Mouse (Mus musculus): ENCODE results near the gene Mfge8. TPM values are rescaled to one million over a fixed set of nuclear protein-coding genes. Genes with fewer than 3 reads are reported as not detected.

Mfge8 gene
- polyA plus RNA-seq, 1 experiment from 2014 or later: 219 TPM

DNA sequence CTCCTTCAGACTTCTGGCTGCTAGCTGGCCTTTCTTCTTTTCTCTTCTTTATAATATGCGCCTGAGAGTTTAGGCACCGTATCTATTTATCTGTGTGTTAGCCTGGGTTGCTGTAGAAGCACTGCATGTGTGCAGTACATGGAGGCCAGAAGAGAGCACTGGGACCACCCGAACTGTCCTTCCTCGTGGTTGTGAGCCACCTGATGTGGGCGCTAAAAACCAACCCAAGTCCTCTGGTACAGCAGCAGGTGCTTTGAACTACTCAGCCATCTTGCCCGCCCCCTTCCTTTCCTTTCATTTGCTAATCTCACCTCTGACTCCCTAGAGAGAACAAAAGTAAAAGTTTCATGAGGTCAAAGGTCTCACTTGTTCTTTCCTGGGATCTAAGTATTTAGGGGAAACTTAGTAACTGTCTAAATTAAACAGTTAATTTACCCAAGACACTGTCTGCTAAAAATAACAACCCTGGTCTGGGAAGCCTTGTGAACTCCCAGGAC lies 9.5 kb downstream of the Mfge8 start:
- no peak overlapping the region for H3K27ac ChIP-seq (ENCODE audit: low read depth, low read length)
- no peak for ATAC-seq
- H3K9ac ChIP-seq (ENCODE audit: low read depth, low read length): no peak overlapping the region
- H3K4me2 ChIP-seq (replicated peaks; ENCODE audit: low read depth): no peak overlapping the region
- no peaks in the 10 kb centered on the region for H3K9me3 ChIP-seq (ENCODE audit: control insufficient read depth)
- no peaks in the 10 kb centered on the region for H3K27me3 ChIP-seq (replicated peaks; ENCODE audit: control insufficient read depth, insufficient read depth, low read length)
- no peaks in the 10 kb centered on the region for H3K4me1 ChIP-seq (replicated peaks; ENCODE audit: control insufficient read depth, insufficient read depth, low read length)
- no peak for TF ChIP-seq CTCF (IDR thresholded peaks at IDR 0.05; ENCODE audit: low read depth)
- peaks cover 59% of the 10 kb centered on the region for H3K36me3 ChIP-seq (ENCODE audit: control insufficient read depth, insufficient read depth)
- 63% methylated on average over 6 of the region's 6 CpGs for WGBS
- H3K4me3 ChIP-seq (ENCODE audit: low read depth, low read length): no peak overlapping the region

DNA sequence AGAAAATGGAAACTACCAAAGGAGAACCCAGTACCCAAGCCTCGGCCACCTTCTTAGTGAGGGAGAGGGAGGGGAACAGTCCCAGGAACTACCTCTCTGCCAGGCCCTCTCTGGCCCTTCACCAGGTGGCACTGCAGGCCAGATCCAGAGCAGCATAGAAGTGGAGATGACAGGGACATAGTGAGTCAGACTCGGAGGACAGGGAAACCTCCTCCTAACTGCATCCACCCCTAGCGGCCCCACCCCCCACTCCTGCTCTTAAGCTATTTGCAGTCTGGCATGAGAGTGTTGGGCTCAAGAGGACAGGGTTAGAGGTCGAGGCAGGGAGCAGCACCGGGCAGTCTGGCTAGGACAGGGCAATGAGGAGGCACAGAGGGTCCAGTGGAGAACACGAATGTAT lies 15.5 kb downstream of the Mfge8 start:
- no peak overlapping the region for H3K4me3 ChIP-seq (ENCODE audit: low read depth, low read length)
- 0 out of 2 replicates have a peak, but pooled peaks cover 4% of the 10 kb centered on the region for H3K27me3 ChIP-seq (replicated peaks; ENCODE audit: control insufficient read depth, insufficient read depth, low read length)
- H3K4me2 ChIP-seq (replicated peaks; ENCODE audit: low read depth): no peak overlapping the region
- H3K9me3 ChIP-seq (ENCODE audit: control insufficient read depth): no peaks in the 10 kb centered on the region
- 35% methylated on average over 6 of the region's 6 CpGs for WGBS
- H3K9ac ChIP-seq (ENCODE audit: low read depth, low read length): no peak overlapping the region
- ATAC-seq: peak; percentile 34
- no peak overlapping the region for H3K27ac ChIP-seq (ENCODE audit: low read depth, low read length)
- H3K36me3 ChIP-seq (ENCODE audit: control insufficient read depth, insufficient read depth): peaks cover 37% of the 10 kb centered on the region
- peak; percentile 62 for TF ChIP-seq CTCF (IDR thresholded peaks at IDR 0.05; ENCODE audit: low read depth)
- 0 out of 2 replicates have a peak, but pooled peaks cover 2% of the 10 kb centered on the region for H3K4me1 ChIP-seq (replicated peaks; ENCODE audit: control insufficient read depth, insufficient read depth, low read length)

DNA sequence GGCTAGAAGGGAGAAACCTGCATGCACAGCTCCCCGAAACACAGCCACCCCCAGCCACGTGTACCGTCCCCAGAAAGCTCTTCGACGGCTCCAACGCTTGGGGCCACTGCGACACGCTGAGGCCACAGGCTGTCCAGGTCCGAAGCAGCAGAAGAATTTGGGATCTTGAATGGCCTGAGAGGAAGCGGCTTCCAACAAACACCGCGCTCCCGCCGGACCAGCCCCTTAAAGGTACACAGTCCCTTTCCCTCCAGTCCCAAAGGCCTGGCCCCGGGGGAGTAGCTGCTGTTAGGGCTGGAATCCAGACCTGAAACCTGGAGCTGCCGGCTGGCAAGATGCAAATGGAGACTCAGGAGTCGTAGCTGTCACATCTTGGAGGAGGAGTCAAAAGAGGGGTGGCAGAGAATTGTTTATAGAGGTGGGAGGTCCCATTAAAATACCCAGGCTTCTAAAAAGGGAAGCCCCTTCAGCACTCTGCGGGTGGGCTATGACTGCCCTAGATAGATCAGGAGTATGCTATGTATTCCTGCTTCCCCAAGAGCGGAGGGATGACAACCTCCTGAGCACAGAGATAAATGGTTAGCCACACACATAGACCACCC lies 17.9 kb downstream of the Mfge8 start, which contains the start of gene Hapln3:
TSS of gene Hapln3 (minus strand) at position 176 of the 602 bp plus-strand sequence.
- Histone ChIP-seq H3K36me3 (ENCODE audit: control insufficient read depth, insufficient read depth) (peaks cover 20% of the 10 kb centered on the region; the same call in 1 of the 2 replicates), H3K4me3 (ENCODE audit: low read depth, low read length) (no peak within 1 kb of the TSS), H3K4me1 (replicated peaks; ENCODE audit: control insufficient read depth, insufficient read depth, low read length) (0 out of 2 replicates have a peak, but pooled peaks cover 2% of the 10 kb centered on the region), H3K27me3 (replicated peaks; ENCODE audit: control insufficient read depth, insufficient read depth, low read length) (0 out of 2 replicates have a peak, but pooled peaks cover 4% of the 10 kb centered on the region), H3K9ac (ENCODE audit: low read depth, low read length) (peak within 1 kb of the TSS; percentile 17; the same call in 1 of the 2 replicates), H3K9me3 (ENCODE audit: control insufficient read depth) (no peaks in the 10 kb centered on the region), H3K4me2 (replicated peaks; ENCODE audit: low read depth) (peak within 1 kb of the TSS; percentile 56), H3K27ac (ENCODE audit: low read depth, low read length) (no peak within 1 kb of the TSS)
- WGBS: 8% methylated on average over 19 of the region's 19 CpGs
- TF ChIP-seq CTCF (IDR thresholded peaks at IDR 0.05; ENCODE audit: low read depth): no peak
- ATAC-seq: no peak

DNA sequence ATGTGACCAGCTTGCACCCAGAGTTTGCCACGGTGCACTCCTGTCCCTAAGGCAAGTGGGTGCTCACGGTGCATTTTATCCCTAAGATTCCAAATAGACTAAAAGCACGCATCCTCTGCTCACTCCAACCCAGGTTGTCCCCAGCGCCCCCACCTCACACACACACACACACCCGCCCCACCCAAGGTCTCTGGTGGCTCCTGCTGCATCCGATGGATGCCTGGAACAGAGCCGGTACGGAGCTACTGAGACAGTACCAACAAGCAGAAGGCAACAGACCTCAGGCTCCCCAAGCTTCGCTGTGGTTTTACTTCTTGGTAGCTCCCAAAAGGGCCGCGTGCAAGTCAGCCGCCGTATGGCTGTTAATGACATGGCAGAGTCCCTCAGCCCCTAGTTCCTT lies 18.5 kb downstream of the Mfge8 start:
- H3K36me3 ChIP-seq (ENCODE audit: control insufficient read depth, insufficient read depth): peaks cover 14% of the 10 kb centered on the region; the same call in 1 of the 2 replicates
- no peak for ATAC-seq
- H3K27me3 ChIP-seq (replicated peaks; ENCODE audit: control insufficient read depth, insufficient read depth, low read length): 0 out of 2 replicates have a peak, but pooled peaks cover 4% of the 10 kb centered on the region
- peak overlapping the region; percentile 56 for H3K4me2 ChIP-seq (replicated peaks; ENCODE audit: low read depth)
- H3K4me1 ChIP-seq (replicated peaks; ENCODE audit: control insufficient read depth, insufficient read depth, low read length): 0 out of 2 replicates have a peak, but pooled peaks cover 2% of the 10 kb centered on the region
- H3K9me3 ChIP-seq (ENCODE audit: control insufficient read depth): no peaks in the 10 kb centered on the region
- WGBS: 23% methylated on average over 13 of the region's 13 CpGs
- H3K4me3 ChIP-seq (ENCODE audit: low read depth, low read length): no peak overlapping the region
- H3K9ac ChIP-seq (ENCODE audit: low read depth, low read length): no peak overlapping the region
- no peak for TF ChIP-seq CTCF (IDR thresholded peaks at IDR 0.05; ENCODE audit: low read depth)
- no peak overlapping the region for H3K27ac ChIP-seq (ENCODE audit: low read depth, low read length)

DNA sequence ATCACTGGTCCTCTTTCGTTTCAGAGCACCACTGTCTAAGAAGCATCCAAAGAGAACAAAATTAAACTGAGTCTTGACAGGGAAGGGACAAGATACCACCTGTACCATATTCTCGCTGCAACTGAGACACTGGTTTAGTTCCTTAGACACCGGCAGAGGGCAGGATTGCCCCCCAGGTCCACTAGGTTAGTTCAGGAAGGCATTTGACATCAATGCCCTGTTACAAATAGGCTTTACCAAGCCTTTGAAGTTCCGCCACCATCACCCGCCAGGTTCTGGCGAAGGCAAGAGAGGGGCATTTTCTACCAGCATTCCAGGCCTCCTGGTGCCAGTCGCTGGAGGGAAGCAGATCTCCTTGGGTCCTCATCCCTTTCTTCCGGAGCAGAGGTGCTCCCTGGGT lies 19.0 kb downstream of the Mfge8 start:
- H3K36me3 ChIP-seq (ENCODE audit: control insufficient read depth, insufficient read depth): peaks cover 11% of the 10 kb centered on the region; the same call in 1 of the 2 replicates
- 0 out of 2 replicates have a peak, but pooled peaks cover 4% of the 10 kb centered on the region for H3K27me3 ChIP-seq (replicated peaks; ENCODE audit: control insufficient read depth, insufficient read depth, low read length)
- H3K9me3 ChIP-seq (ENCODE audit: control insufficient read depth): no peaks in the 10 kb centered on the region
- H3K27ac ChIP-seq (ENCODE audit: low read depth, low read length): no peak overlapping the region
- no peak overlapping the region for H3K4me3 ChIP-seq (ENCODE audit: low read depth, low read length)
- WGBS: 24% methylated on average over 8 of the region's 8 CpGs
- H3K9ac ChIP-seq (ENCODE audit: low read depth, low read length): no peak overlapping the region
- ATAC-seq: no peak
- H3K4me1 ChIP-seq (replicated peaks; ENCODE audit: control insufficient read depth, insufficient read depth, low read length): 0 out of 2 replicates have a peak, but pooled peaks cover 2% of the 10 kb centered on the region
- no peak overlapping the region for H3K4me2 ChIP-seq (replicated peaks; ENCODE audit: low read depth)
- peak; percentile 53 for TF ChIP-seq CTCF (IDR thresholded peaks at IDR 0.05; ENCODE audit: low read depth)

DNA sequence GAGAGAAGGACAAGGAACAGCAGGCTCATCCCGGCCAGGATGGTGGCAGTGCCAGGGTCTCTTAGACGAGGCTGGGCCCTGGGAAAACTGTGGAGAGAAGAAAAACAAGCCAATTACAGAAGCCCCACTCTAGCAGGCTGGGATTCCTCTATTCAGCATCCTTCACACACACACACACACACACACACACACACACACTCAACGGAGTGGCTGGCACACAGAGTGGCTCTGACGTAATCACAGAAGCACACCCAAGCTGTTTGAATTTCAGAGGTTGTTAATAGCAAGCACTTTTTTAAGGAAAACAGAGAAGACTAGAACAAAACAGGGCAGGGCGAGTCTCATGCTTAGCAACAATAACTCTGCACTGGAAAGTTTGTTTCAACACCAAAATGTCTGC lies 25.4 kb downstream of the Mfge8 start:
- H3K27ac ChIP-seq (ENCODE audit: low read depth, low read length): no peak overlapping the region
- H3K4me3 ChIP-seq (ENCODE audit: low read depth, low read length): no peak overlapping the region
- H3K36me3 ChIP-seq (ENCODE audit: control insufficient read depth, insufficient read depth): no peaks in the 10 kb centered on the region
- H3K4me1 ChIP-seq (replicated peaks; ENCODE audit: control insufficient read depth, insufficient read depth, low read length): no peaks in the 10 kb centered on the region
- no peak overlapping the region for H3K9ac ChIP-seq (ENCODE audit: low read depth, low read length)
- 67% methylated on average over 5 of the region's 5 CpGs for WGBS
- no peak overlapping the region for H3K4me2 ChIP-seq (replicated peaks; ENCODE audit: low read depth)
- H3K27me3 ChIP-seq (replicated peaks; ENCODE audit: control insufficient read depth, insufficient read depth, low read length): no peaks in the 10 kb centered on the region
- no peaks in the 10 kb centered on the region for H3K9me3 ChIP-seq (ENCODE audit: control insufficient read depth)
- ATAC-seq: no peak
- no peak for TF ChIP-seq CTCF (IDR thresholded peaks at IDR 0.05; ENCODE audit: low read depth)

Data from intestine, postnatal 0 days (tissue).